Mouse (Mus musculus): Measurements from ENCODE around the gene Cabin1. TPM values are rescaled to one million over a fixed set of nuclear protein-coding genes. Genes with fewer than 3 reads are reported as not detected.

The Cabin1 gene
- polyA plus RNA-seq, 1 experiment, result 31.2 TPM

GRCm38 (mm10) chr10:75686724-75687123 lies 77.4 kb downstream of the Cabin1 start:
- Histone ChIP-seq H3K4me3 (replicated peaks) (no peak overlapping the region), H3K4me1 (peaks cover 24% of the 10 kb centered on the region), H3K36me3 (replicated peaks; ENCODE audit: low read length) (peaks cover 95% of the 10 kb centered on the region), H3K9me3 (no peaks in the 10 kb centered on the region), H3K27me3 (replicated peaks) (no peaks in the 10 kb centered on the region)
- no peak for TF ChIP-seq FLI1 (IDR thresholded peaks at IDR 0.05; ENCODE audit: low read length)
- TF ChIP-seq GATA1 (IDR thresholded peaks at IDR 0.05; ENCODE audit: borderline replicate concordance, low read length), result no peak

- TF ChIP-seq GATA1 (IDR thresholded peaks at IDR 0.05; ENCODE audit: borderline replicate concordance, low read length) (no peak), FLI1 (IDR thresholded peaks at IDR 0.05; ENCODE audit: low read length) (no peak)
- H3K4me1 ChIP-seq, result peaks cover 18% of the 10 kb centered on the region
- H3K4me3 ChIP-seq (replicated peaks), result no peak overlapping the region
- H3K27me3 ChIP-seq (replicated peaks), result no peaks in the 10 kb centered on the region
- H3K9me3 ChIP-seq, result no peaks in the 10 kb centered on the region
- peaks cover 97% of the 10 kb centered on the region for H3K36me3 ChIP-seq (replicated peaks; ENCODE audit: low read length)
Observed at GRCm38 (mm10) chr10:75684035-75685004, 79.8 kb downstream of the Cabin1 start.

GRCm38 (mm10) chr10:75680574-75681001 lies 83.6 kb downstream of the Cabin1 start:
- Histone ChIP-seq H3K4me3 (replicated peaks) (no peak overlapping the region), H3K36me3 (replicated peaks; ENCODE audit: low read length) (peaks cover 98% of the 10 kb centered on the region), H3K9me3 (no peaks in the 10 kb centered on the region), H3K27me3 (replicated peaks) (no peaks in the 10 kb centered on the region), H3K4me1 (peaks cover 39% of the 10 kb centered on the region)
- no peak for TF ChIP-seq FLI1 (IDR thresholded peaks at IDR 0.05; ENCODE audit: low read length)
- TF ChIP-seq GATA1 (IDR thresholded peaks at IDR 0.05; ENCODE audit: borderline replicate concordance, low read length), result no peak

GRCm38 (mm10) chr10:75679204-75679603 lies 84.9 kb downstream of the Cabin1 start:
- H3K27me3 ChIP-seq (replicated peaks), result no peaks in the 10 kb centered on the region
- H3K36me3 ChIP-seq (replicated peaks; ENCODE audit: low read length), result peaks cover 98% of the 10 kb centered on the region
- no peak overlapping the region for H3K4me3 ChIP-seq (replicated peaks)
- no peaks in the 10 kb centered on the region for H3K9me3 ChIP-seq
- TF ChIP-seq GATA1 (IDR thresholded peaks at IDR 0.05; ENCODE audit: borderline replicate concordance, low read length) (no peak), FLI1 (IDR thresholded peaks at IDR 0.05; ENCODE audit: low read length) (no peak)
- H3K4me1 ChIP-seq, result peaks cover 52% of the 10 kb centered on the region

GRCm38 (mm10) chr10:75677989-75678388 lies 86.2 kb downstream of the Cabin1 start:
- no peak overlapping the region for H3K4me3 ChIP-seq (replicated peaks)
- H3K36me3 ChIP-seq (replicated peaks; ENCODE audit: low read length), result peaks cover 98% of the 10 kb centered on the region
- peaks cover 60% of the 10 kb centered on the region for H3K4me1 ChIP-seq

GRCm38 (mm10) chr10:75677571-75677970 lies 86.6 kb downstream of the Cabin1 start:
- peaks cover 61% of the 10 kb centered on the region for H3K4me1 ChIP-seq
- 0 out of 2 replicates have a peak, but pooled peaks cover 2% of the 10 kb centered on the region for H3K9me3 ChIP-seq
- H3K4me3 ChIP-seq (replicated peaks), result no peak overlapping the region
- no peaks in the 10 kb centered on the region for H3K27me3 ChIP-seq (replicated peaks)
- no peak for TF ChIP-seq GATA1 (IDR thresholded peaks at IDR 0.05; ENCODE audit: borderline replicate concordance, low read length)
- no peak for TF ChIP-seq FLI1 (IDR thresholded peaks at IDR 0.05; ENCODE audit: low read length)
- peaks cover 98% of the 10 kb centered on the region for H3K36me3 ChIP-seq (replicated peaks; ENCODE audit: low read length)

More at GRCm38 (mm10) chr10:75677989-75678388, 86.2 kb downstream of the Cabin1 start:
- H3K9me3 ChIP-seq, result 0 out of 2 replicates have a peak, but pooled peaks cover 2% of the 10 kb centered on the region
- TF ChIP-seq GATA1 (IDR thresholded peaks at IDR 0.05; ENCODE audit: borderline replicate concordance, low read length) (no peak), FLI1 (IDR thresholded peaks at IDR 0.05; ENCODE audit: low read length) (no peak)
- H3K27me3 ChIP-seq (replicated peaks), result no peaks in the 10 kb centered on the region

GRCm38 (mm10) chr10:75676819-75677565 lies 87.1 kb downstream of the Cabin1 start:
- Histone ChIP-seq H3K4me3 (replicated peaks) (peak overlapping the region; percentile 17), H3K36me3 (replicated peaks; ENCODE audit: low read length) (peaks cover 98% of the 10 kb centered on the region), H3K9me3 (0 out of 2 replicates have a peak, but pooled peaks cover 2% of the 10 kb centered on the region), H3K27me3 (replicated peaks) (no peaks in the 10 kb centered on the region), H3K4me1 (peaks cover 65% of the 10 kb centered on the region)
- TF ChIP-seq GATA1 (IDR thresholded peaks at IDR 0.05; ENCODE audit: borderline replicate concordance, low read length), result no peak
- TF ChIP-seq FLI1 (IDR thresholded peaks at IDR 0.05; ENCODE audit: low read length), result no peak

- no peak for TF ChIP-seq GATA1 (IDR thresholded peaks at IDR 0.05; ENCODE audit: borderline replicate concordance, low read length)
- TF ChIP-seq FLI1 (IDR thresholded peaks at IDR 0.05; ENCODE audit: low read length), result no peak
- Histone ChIP-seq H3K36me3 (replicated peaks; ENCODE audit: low read length) (peaks cover 97% of the 10 kb centered on the region), H3K27me3 (replicated peaks) (no peaks in the 10 kb centered on the region), H3K4me1 (peaks cover 68% of the 10 kb centered on the region), H3K9me3 (0 out of 2 replicates have a peak, but pooled peaks cover 2% of the 10 kb centered on the region), H3K4me3 (replicated peaks) (peak overlapping the region; percentile 10)
Observed at GRCm38 (mm10) chr10:75676286-75676685, 87.9 kb downstream of the Cabin1 start.

- no peaks in the 10 kb centered on the region for H3K27me3 ChIP-seq (replicated peaks)
- H3K4me3 ChIP-seq (replicated peaks), result peak overlapping the region; percentile 75
- peaks cover 97% of the 10 kb centered on the region for H3K36me3 ChIP-seq (replicated peaks; ENCODE audit: low read length)
- 0 out of 2 replicates have a peak, but pooled peaks cover 2% of the 10 kb centered on the region for H3K9me3 ChIP-seq
- TF ChIP-seq FLI1 (IDR thresholded peaks at IDR 0.05; ENCODE audit: low read length) (no peak), GATA1 (IDR thresholded peaks at IDR 0.05; ENCODE audit: borderline replicate concordance, low read length) (no peak)
- H3K4me1 ChIP-seq, result peaks cover 68% of the 10 kb centered on the region
Observed at GRCm38 (mm10) chr10:75675594-75675993, 88.5 kb downstream of the Cabin1 start.

Measured in megakaryocyte, embryonic 14.5 days (primary cell).